Mouse (Mus musculus) limb, embryonic 11.5 days (tissue): ENCODE measurements around the gene Hes1. TPM values are rescaled to one million over a fixed set of nuclear protein-coding genes. Genes with fewer than 3 reads are reported as not detected.
A peak's percentile ranks its signal among the peaks of the same experiment; 100 is the strongest.
"Not testable (repeated sequence)": the region's sequence is repeated elsewhere in the genome, so short reads cannot be mapped to it uniquely, and the experiment has no call there.

Experiments
- ATAC-seq: fragments of 200-750 bp; cut with Nextera tagmentation; 2 replicates; pipeline ENCODE4 v1.8.0; 2017; ENCODE audit warnings: low read depth; ENCODE audit not compliant: insufficient number of reproducible peaks, low FRiP score, low TSS enrichment
- DNase-seq: peaks from one replicate; pipeline ENCODE4 v3.0.0-alpha.2; 2015; ENCODE audit warnings: low spot score
- H3K27ac ChIP-seq: fragments of 300-500 bp; sonication (generic); replicated peaks from 2 replicates; pipeline ENCODE4 v1.5.1; 2014; ENCODE audit warnings: low read depth, mild to moderate bottlenecking, low read length
- H3K27me3 ChIP-seq: fragments of 300-500 bp; sonication (generic); 2 replicates; pipeline ENCODE4 v1.6.1; 2014; ENCODE audit warnings: mild to moderate bottlenecking, low read length, mixed read lengths; ENCODE audit not compliant: control insufficient read depth, insufficient read depth
- H3K36me3 ChIP-seq: fragments of 300-500 bp; sonication (generic); 2 replicates; pipeline ENCODE4 v1.6.1; 2014; ENCODE audit warnings: mild to moderate bottlenecking, low read length, moderate library complexity, mixed read lengths; ENCODE audit not compliant: control insufficient read depth, insufficient read depth
- H3K4me1 ChIP-seq: fragments of 300-500 bp; sonication (generic); 2 replicates; pipeline ENCODE4 v1.6.1; 2014; ENCODE audit warnings: low read length, mixed read lengths; ENCODE audit not compliant: control insufficient read depth, insufficient read depth
- H3K4me2 ChIP-seq: fragments of 300-500 bp; sonication (generic); 2 replicates; pipeline ENCODE4 v1.6.1; 2014; ENCODE audit warnings: low read depth, mild to moderate bottlenecking, moderate library complexity; ENCODE audit not compliant: severe bottlenecking
- H3K4me3 ChIP-seq: fragments of 300-500 bp; sonication (generic); 2 replicates; pipeline ENCODE4 v1.5.1; 2014; ENCODE audit warnings: low read depth, low read length
- H3K9ac ChIP-seq: fragments of 300-500 bp; sonication (generic); 2 replicates; pipeline ENCODE4 v1.6.1; 2014; ENCODE audit warnings: mild to moderate bottlenecking, low read length
- H3K9me3 ChIP-seq: fragments of 300-500 bp; sonication (generic); 2 replicates; pipeline ENCODE4 v1.6.1; 2016; ENCODE audit warnings: low read length; ENCODE audit not compliant: control insufficient read depth
- WGBS: fragments of 180-500 bp; shearing (Covaris S2); extraction: QIAGEN DNeasy Blood & Tissue Kit; methylation state at CpG from one replicate; pipeline ENCODE4 v1.1.7; 2014; 5-methylcytosine and 5-hydroxymethylcytosine counted together
- polyA plus RNA-seq: library from polyadenylated mRNA; unstranded; fragments of >200 nt; fragmentation: Nextera tagmentation; extraction: Ambion mirVana; gene quantifications from 2 replicates; pipeline ENCODE4 v1.2.1, GENCODE M21; 2014

The Hes1 gene
- polyA plus RNA-seq, 1 experiment from 2014 or later = 71.0 TPM

DNA sequence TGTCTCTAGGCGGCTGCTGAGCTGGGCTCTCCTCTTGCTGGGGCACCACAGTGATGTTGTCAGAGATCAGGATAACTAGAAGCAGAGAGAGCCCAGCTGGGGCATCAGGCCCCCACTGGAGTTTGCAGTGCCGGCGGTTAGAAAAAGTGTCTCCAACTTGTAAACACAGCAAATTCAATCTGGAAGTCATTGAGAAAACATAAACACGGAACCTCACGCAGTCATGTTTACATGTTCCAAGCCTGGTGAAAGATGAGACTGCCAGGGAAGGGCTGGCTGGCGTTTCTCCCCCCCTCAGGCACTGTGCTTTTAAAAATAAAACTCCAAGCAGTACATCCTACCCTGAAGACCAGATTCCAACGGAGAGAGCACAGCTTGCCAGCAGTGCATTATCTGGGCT, 32.3 kb downstream of the Hes1 start:
- no peak; the same call in 1 of the 2 replicates for ATAC-seq
- peak overlapping the region; percentile 18; the same call in 1 of the 2 replicates for H3K4me2 ChIP-seq
- no peak overlapping the region for H3K9ac ChIP-seq
- no peak overlapping the region for H3K4me3 ChIP-seq
- no peaks in the 10 kb centered on the region for H3K27me3 ChIP-seq
- H3K9me3 ChIP-seq = no peaks in the 10 kb centered on the region
- no peaks in the 10 kb centered on the region for H3K36me3 ChIP-seq
- H3K27ac ChIP-seq = no peak overlapping the region
- H3K4me1 ChIP-seq = peaks cover 11% of the 10 kb centered on the region
- 4% methylated on average over 7 of the region's 7 CpGs for WGBS
- no peak for DNase-seq

DNA sequence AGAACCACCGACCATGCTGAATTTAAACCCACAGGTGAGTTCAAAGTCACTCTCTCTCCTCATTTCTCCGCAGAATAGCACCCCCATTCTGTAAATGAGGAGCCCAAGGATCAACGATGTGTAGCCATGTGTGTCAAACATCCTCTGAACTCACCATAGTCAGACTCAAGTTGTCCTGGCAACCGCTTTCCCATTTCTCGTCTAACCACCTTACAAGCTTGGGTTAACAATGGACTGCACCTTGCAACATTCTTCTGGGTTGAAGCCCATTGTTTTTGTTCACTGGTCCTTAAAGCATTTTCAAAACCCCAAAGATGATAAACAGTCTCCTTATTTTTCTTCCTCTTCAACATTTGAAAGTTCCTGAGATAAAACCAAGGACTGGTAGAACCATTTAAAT, 34.9 kb downstream of the Hes1 start:
- no peak overlapping the region for H3K4me2 ChIP-seq
- no peaks in the 10 kb centered on the region for H3K9me3 ChIP-seq
- no peaks in the 10 kb centered on the region for H3K36me3 ChIP-seq
- DNase-seq (no peak), ATAC-seq (no peak)
- 90% methylated on average over 5 of the region's 5 CpGs for WGBS
- H3K9ac ChIP-seq = no peak overlapping the region
- no peak overlapping the region for H3K27ac ChIP-seq
- H3K4me3 ChIP-seq = no peak overlapping the region
- peaks cover 28% of the 10 kb centered on the region for H3K4me1 ChIP-seq
- H3K27me3 ChIP-seq = no peaks in the 10 kb centered on the region

DNA sequence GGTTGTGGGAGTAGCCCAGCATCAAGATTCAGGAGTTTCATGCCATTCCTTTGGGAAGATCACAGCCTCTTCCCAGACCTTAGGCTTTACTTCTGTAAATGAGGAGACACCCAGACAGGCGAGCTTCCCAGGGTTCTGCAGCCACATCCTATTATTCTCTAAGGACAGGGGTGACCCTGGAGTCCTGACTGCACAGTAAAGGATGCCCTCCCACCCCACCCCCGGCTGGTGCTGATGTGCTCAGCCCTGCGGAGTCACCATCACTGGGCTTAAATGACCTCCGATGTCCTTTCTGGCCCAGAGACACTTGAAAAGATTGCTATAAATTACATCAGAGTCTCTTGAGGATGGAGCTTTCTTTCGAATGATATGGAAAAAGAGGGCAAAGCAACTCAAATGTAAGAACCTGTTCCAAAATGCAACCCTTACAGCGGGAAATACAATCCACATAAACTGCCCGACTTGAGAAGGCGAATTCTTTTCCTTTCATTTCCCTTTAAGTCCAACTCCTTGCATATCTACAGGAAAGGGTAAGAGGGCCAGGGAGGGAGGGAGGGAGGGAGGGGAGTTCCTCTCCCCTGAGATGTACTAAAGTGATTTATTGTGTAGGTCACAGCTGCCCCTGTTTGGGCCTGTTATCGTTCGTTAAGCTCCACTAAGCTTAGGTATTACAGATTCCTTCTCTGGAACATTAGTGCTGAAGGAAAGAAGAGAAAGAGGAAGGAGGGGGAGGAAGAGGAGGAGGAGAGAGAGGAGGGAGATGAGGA, 38.1 kb downstream of the Hes1 start:
- H3K36me3 ChIP-seq = no peaks in the 10 kb centered on the region
- H3K9me3 ChIP-seq = no peaks in the 10 kb centered on the region
- H3K4me3 ChIP-seq = no peak overlapping the region
- H3K4me2 ChIP-seq = no peak overlapping the region
- DNase-seq (peak; percentile 58), ATAC-seq (peak; percentile 69; the same call in 1 of the 2 replicates)
- no peaks in the 10 kb centered on the region for H3K27me3 ChIP-seq
- H3K4me1 ChIP-seq = peaks cover 17% of the 10 kb centered on the region
- 0 out of 2 replicates have a peak overlapping the region, but pooled peaks have one; percentile 22 for H3K27ac ChIP-seq
- no peak overlapping the region for H3K9ac ChIP-seq
- WGBS = 13% methylated on average over 10 of the region's 10 CpGs

DNA sequence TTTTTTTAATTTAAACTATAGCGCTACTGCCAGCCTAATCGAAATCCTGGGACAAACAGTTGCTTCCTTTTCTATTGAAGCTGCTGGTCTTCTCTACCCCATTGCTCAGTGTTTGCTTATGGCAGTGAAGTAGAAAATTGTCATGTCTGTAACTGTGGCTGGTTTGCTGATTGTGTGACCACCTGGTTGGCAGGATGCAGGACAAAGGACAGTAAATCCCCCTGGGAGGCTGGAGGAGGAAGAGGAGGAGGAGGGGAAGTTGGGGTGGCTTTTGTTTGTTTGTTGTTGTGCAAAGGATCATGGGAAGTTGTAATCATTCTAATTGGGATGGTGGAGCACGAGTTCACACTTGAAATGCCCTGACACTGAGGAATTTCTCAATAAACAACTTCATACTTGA, 38.8 kb downstream of the Hes1 start:
- H3K4me2 ChIP-seq = no peak overlapping the region; the same call in 1 of the 2 replicates
- H3K9me3 ChIP-seq = no peaks in the 10 kb centered on the region
- H3K9ac ChIP-seq = no peak overlapping the region
- DNase-seq (peak; percentile 52), ATAC-seq (no peak)
- 31% methylated on average over 3 of the region's 3 CpGs for WGBS
- H3K27me3 ChIP-seq = no peaks in the 10 kb centered on the region
- peaks cover 17% of the 10 kb centered on the region for H3K4me1 ChIP-seq
- no peak overlapping the region for H3K4me3 ChIP-seq
- H3K36me3 ChIP-seq = no peaks in the 10 kb centered on the region
- 0 out of 2 replicates have a peak overlapping the region, but pooled peaks have one; percentile 22 for H3K27ac ChIP-seq

DNA sequence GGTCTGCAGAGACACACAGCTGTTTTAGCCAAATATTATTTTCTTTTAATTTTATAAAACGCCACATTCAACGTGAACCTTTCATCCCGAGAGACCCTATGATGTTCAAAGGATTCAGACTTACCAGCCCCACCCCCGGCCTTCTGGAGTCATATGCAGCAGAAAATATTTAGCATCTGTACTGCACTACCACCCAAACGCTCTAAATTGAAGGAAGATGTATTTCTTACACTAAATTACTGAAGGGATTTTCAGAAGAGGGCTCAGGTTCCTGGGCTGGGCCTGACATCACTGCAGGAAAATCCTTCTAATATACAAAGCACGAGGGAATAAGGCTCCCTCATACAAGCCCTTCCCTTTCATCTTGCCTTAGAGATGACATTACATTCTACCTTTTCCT, 39.3 kb downstream of the Hes1 start:
- Histone ChIP-seq H3K9me3 (no peaks in the 10 kb centered on the region), H3K27ac (no peak overlapping the region), H3K4me1 (peaks cover 17% of the 10 kb centered on the region), H3K36me3 (no peaks in the 10 kb centered on the region), H3K9ac (no peak overlapping the region), H3K4me3 (no peak overlapping the region), H3K27me3 (no peaks in the 10 kb centered on the region), H3K4me2 (no peak overlapping the region)
- no peak; the same call in 1 of the 2 replicates for ATAC-seq
- no peak for DNase-seq
- WGBS = 38% methylated on average over 6 of the region's 6 CpGs

DNA sequence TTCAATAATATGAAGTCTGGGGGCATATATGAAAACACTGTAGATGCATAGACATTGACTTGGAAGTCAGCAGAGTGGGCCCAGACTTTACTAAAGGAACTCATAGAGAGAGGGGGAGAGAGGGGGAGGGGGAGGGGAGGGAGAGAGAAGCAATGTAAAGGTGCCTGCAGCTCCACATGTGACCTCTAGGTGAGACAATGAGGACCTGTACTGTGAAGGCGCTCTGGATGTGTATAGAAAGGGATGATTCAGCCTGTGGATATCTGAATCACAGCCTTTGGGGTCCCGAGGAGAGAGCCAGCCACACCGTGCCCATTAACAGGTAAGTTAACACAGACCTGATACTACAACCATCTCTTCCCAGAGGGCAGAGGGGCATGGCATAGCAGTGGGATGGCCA, 40.2 kb downstream of the Hes1 start:
- no peak overlapping the region for H3K27ac ChIP-seq
- H3K4me1 ChIP-seq = peaks cover 17% of the 10 kb centered on the region
- H3K9ac ChIP-seq = no peak overlapping the region
- H3K36me3 ChIP-seq = no peaks in the 10 kb centered on the region
- DNase-seq = no peak
- no peak for ATAC-seq
- no peak overlapping the region for H3K4me3 ChIP-seq
- H3K9me3 ChIP-seq = no peaks in the 10 kb centered on the region
- WGBS = 83% methylated on average over 3 of the region's 3 CpGs
- H3K4me2 ChIP-seq = no peak overlapping the region
- no peaks in the 10 kb centered on the region for H3K27me3 ChIP-seq

DNA sequence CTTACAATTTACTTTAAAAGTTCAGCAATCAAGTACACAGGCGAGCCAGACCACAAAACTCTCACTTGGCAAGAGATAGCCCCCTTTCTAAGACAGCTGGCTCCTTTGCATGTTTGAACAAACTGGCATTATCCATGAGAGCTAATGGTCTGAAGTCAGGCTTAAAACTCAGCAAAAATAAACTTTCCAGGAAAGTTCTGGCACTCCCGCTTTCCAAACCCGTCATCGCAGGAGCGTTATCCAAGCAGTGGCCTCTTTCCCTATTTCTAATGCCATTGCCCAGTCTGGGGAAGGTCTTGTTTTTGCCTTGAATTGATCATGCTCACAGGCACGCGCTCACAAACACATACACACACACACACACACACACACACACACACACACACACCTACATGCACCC, 41.3 kb downstream of the Hes1 start:
- H3K36me3 ChIP-seq = no peaks in the 10 kb centered on the region
- no peak overlapping the region for H3K27ac ChIP-seq
- H3K9me3 ChIP-seq = no peaks in the 10 kb centered on the region
- H3K4me1 ChIP-seq = peaks cover 17% of the 10 kb centered on the region
- no peak for DNase-seq
- WGBS = 93% methylated on average over 7 of the region's 7 CpGs
- no peak overlapping the region for H3K4me2 ChIP-seq
- no peak overlapping the region for H3K9ac ChIP-seq
- H3K27me3 ChIP-seq = no peaks in the 10 kb centered on the region
- H3K4me3 ChIP-seq = no peak overlapping the region
- no peak for ATAC-seq

DNA sequence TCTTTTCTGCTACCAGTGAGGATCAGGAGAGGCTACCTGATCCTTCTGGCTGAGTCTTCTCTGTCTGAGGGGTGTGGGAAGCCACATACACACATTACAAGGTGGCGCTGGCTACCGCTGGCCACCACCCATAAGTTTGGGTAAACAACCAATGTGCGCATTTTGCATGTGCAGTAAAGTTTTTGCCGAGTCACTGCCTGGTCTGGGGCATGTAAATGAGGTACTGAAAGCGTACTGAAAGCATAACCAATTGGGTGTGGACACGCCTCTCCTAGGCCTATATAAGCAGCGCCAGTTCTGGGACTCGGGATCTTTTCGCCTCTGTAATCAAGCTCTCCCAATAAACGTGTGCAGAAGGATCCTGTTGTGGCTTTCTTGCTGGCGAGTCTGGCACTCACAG, 44.0 kb downstream of the Hes1 start:
- H3K27ac ChIP-seq, H3K9ac ChIP-seq, H3K36me3 ChIP-seq, H3K4me3 ChIP-seq, H3K27me3 ChIP-seq, H3K4me1 ChIP-seq, ATAC-seq, H3K4me2 ChIP-seq, H3K9me3 ChIP-seq, DNase-seq: not testable (repeated sequence)
- 87% methylated on average over 11 of the region's 11 CpGs for WGBS

DNA sequence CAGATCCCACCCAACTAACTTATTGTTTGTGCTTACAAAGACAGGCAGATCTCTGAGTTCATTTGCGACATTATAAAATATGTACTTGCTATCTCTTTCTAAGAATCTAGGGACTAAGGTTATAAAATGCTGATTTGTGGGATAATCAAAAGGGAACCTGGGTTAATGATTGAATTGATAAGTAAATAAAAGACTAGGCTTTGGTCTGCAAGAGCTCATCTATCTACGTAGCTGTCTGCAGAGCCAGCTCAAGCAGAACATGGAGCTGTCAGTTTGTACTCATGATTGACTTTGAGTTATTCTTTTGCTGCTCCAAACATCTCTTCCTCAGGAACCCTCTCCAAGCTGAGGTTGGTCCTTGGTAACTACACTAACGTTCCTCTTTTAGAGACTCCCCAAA, 46.3 kb downstream of the Hes1 start:
- H3K27me3 ChIP-seq = no peaks in the 10 kb centered on the region
- no peak overlapping the region for H3K9ac ChIP-seq
- H3K27ac ChIP-seq = no peak overlapping the region
- no peak overlapping the region for H3K4me3 ChIP-seq
- no peaks in the 10 kb centered on the region for H3K36me3 ChIP-seq
- no peak overlapping the region for H3K4me2 ChIP-seq
- DNase-seq (no peak), ATAC-seq (no peak)
- H3K4me1 ChIP-seq = peaks cover 7% of the 10 kb centered on the region
- 96% methylated on average over 3 of the region's 3 CpGs for WGBS
- no peaks in the 10 kb centered on the region for H3K9me3 ChIP-seq
